Mouse (Mus musculus): ENCODE measurements at regions not wholly inside any gene's neighbourhood (a gene's known extent, or its start where the extent isn't known, plus 50 kb on each side); places are given as distances from the start of the nearest gene placed in this dataset.

DNA sequence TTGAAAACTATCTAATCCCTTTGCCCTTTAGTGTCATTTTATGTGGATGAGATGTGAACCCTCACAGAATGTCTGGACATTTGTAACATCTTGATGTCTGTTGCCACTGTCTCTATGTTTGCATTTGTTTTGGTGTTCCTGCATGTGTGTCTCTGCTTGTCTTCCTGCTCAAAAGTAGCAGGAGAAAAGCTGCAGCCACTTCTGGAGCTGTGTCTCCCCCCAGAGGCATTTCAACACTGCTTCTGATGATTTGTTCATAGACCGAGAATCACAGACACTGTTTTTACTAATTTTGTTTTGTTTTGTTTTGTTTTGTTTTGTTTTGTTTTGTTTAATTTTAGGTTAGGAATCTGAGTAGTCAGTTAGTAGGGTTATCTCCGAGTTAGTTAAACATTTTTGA, 883.8 kb downstream of the Gbe1 start:
- peak; percentile 40 for DNase-seq (ENCODE audit: low read depth, low spot score)

DNA sequence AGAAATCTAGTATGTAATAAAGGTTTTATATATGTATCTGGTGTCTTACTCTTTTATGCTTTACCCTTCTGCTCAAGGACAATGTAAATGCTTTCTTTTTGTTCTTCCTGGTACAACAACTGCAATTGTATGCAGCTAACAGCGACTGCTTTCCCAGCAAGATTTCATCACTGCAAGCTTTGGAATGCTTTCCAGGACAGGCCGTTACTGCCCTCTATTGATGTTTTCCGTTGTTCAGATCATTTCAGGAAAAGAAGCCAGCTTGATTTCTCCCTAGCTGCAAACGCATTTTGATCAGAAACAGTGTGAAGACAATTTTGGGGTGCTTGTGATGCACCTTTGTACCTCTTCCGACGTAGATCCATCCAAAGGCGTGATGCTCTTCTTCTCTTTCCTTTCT, 895.1 kb downstream of the Gbe1 start:
- DNase-seq (ENCODE audit: low read depth, low spot score), result no peak

DNA sequence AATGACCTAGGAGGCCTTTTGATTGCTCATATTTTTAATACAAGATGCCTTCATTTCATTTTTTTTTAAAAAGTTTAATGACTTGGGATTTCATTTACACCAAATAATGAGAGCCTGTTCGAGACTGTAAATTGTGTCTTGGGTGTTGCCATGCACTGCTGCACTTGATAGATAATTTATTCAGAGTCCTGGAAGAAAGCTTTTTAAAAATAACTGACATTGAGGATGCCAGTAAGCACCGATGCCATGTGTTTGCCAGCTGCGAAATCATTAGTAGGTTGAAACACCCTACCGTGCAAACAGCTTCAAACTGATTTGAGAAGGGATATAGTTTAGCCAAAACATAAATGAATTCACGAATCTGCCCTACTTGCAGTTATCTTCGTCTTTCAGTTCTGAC, 910.7 kb downstream of the Gbe1 start:
- no peak for DNase-seq (ENCODE audit: low read depth, low spot score)

DNA sequence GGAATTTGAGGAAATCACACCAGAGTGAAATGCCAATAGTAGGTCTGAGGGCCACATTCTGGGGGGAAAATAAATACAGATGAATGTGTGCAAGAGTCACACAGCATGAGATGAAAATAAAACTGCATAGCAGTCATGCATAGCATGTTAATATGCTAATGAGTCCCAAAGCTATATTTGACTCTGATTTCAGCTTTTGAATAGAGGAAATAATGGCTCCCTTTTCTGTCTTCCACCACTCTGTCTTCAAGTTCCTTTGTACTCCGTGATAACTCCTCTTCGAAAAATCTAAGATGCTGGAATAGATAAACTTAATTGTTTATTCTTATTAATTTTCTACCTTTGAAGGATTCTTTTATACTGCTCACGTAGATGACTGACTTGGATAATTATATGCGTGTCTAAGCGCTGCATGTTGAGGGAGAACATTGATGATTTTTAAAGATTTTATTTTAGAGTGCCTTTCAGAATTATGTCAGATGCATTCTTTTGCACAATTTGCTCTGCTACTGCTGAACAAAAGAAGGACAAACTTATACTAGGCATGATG, 916.4 kb downstream of the Gbe1 start:
- no peak for DNase-seq (ENCODE audit: low read depth, low spot score)

- no peak for DNase-seq (ENCODE audit: low read depth, low spot score)
These were observed 929.3 kb downstream of the Gbe1 start for GRCm38 (mm10) chr16:71243065-71243464.

DNA sequence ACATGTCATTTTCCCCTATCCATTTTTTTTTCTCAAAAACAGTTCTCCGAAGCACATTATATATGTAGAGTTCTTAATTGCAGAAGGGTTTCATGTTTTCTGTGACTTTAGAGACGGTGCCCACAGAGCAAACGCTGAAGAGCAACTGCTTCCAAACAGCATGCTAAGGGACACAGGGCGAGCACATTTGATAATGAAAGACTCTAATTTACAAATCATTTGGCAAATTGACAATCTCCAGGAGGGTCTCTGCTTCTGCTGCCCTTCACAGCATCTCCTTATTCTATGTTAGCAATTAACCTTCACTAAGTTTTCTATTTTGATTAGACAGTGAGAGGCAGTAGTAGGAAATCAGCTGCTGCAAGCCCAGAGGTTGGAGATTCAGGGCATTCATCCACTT, 929.7 kb downstream of the Gbe1 start:
- no peak for DNase-seq (ENCODE audit: low read depth, low spot score)

GRCm38 (mm10) chr16:71247516-71248139, 933.9 kb downstream of the Gbe1 start:
- peak; percentile 67 for DNase-seq (ENCODE audit: low read depth, low spot score)

- no peak for DNase-seq (ENCODE audit: low read depth, low spot score)
These were observed 942.0 kb downstream of the Gbe1 start for GRCm38 (mm10) chr16:71255740-71256139.

GRCm38 (mm10) chr16:71256175-71256574, 942.4 kb downstream of the Gbe1 start:
- peak; percentile 46 for DNase-seq (ENCODE audit: low read depth, low spot score)

GRCm38 (mm10) chr16:71267191-71267590, 953.4 kb downstream of the Gbe1 start:
- DNase-seq (ENCODE audit: low read depth, low spot score), result no peak

All from brain, embryonic 18.5 days (tissue).